Mouse (Mus musculus) urinary bladder, postnatal 25 days (tissue): Measurements from ENCODE around the gene Fbxw4.

ENCODE experiments used
- DNase-seq: peaks from one replicate; pipeline ENCODE4 v3.0.0; 2022; ENCODE audit warnings: low spot score

Fbxw4 gene

DNA sequence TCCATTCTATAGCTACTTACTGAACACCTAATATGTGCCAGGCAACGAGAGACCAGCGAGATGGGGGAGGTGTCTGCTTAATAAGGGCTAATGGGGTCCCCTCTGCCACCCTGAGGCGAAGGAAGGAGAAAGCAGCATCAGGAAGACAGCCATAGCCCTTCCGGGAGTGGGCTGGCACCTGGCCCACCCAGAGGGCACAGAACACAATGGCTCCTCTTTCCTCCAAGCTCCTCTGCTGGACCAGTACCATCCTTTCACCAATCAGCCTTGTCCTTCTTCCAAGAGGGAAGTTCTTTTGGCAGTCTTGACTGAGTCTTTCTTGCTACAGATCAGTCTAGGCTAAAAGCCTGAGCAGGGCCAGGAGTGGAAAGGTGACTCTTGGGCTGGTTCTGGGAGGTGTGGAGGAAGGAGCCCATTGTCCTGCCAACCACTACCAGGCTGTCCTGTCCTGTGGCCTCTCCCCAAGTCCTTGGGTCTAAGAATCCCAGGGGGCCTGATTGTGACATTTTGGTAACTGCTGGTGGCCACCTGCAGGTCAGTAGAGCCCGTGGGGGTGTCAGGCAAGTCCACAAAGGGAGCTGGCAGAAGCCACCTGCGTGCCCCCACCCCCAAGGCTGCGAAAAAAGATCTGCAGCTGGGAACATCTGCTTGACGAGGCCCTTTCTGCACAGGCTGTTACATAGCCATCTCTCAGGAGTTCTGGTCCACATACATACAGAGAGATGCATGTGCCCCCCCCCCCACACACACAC, 119.3 kb downstream of the Fbxw4 start:
- DNase-seq: no peak

DNA sequence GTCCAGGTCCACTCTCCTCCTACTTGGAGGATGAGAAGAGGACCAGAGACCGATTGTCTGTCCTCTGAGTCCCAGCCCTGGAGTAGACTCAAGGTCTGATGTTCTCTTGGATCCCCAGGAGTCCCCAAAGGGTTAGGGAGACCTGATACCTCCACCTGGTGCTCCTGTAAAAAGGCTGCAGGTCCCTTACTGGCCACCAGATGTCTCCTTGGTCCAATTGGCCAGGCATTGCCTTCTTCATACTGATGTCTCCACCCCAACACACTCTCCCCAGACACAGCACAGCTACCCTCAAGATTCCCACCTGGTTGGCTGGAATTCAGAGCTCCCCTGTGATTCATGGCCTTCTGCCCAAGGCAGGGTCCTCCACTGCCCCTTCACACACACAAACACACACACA, 122.6 kb downstream of the Fbxw4 start:
- peak; percentile 40 for DNase-seq

DNA sequence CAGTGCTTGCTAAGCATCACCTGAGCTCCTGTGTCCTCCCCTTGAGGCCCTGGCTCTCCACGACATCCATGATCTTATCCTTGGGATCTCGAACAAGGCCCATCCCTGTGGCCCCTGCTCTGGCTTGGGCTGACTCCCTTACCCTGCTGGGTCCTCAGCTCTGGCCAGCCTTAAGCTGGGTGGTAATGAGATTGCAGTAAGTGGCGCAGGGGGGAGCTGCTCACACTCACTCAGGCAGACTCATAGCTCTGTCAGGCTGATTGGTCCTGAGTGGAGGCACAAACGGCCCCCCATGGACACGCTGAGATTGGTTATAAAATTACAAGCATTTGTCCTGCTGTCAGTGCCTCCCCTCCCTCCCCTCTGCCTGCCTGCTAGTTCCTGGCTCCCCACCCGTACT, 124.2 kb downstream of the Fbxw4 start:
- DNase-seq: no peak

DNA sequence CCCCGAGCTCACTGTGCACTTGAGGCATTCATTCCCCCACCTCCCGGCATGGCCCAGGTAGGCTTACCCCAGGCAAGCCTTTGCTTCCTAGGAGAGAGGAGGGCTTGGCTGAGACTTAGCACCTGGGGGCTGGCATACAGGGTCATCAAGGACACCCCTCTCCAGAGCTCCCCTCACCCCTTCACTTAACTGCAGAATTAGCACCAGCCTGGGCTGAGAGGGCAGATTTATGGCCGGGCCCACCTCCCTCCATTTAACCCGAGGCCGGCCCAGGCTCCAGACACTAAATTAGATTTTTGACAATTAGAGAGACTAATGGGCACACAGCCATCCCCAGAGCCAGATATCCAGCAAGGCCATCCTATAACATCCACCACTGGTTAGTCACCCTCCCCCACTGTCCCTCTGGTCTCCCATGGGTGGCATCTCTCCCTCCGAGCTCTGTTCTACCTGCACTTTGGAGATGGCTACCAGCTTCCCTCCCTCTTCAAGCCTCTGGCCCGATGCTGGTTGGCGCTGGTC, 124.8 kb downstream of the Fbxw4 start:
- DNase-seq: no peak

DNA sequence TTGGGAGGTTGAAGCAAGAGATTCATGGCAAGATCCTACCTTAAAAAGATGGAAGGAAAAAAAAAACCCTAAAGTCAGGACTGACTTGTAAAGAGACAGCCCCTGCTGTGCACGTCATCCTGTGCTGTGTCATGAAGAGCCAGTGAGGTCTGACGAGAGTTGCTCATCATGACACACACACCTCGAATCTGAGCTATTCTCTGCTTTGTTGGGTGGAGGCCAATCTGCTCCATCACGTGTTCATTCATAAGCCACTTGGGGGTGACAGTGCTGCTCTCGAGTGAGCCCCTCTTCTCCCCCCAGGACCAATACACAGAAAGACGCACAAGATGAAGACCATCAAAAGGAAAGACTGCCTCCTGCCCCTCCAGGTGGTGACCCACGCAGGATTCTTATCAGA, 126.5 kb downstream of the Fbxw4 start:
- no peak for DNase-seq

DNA sequence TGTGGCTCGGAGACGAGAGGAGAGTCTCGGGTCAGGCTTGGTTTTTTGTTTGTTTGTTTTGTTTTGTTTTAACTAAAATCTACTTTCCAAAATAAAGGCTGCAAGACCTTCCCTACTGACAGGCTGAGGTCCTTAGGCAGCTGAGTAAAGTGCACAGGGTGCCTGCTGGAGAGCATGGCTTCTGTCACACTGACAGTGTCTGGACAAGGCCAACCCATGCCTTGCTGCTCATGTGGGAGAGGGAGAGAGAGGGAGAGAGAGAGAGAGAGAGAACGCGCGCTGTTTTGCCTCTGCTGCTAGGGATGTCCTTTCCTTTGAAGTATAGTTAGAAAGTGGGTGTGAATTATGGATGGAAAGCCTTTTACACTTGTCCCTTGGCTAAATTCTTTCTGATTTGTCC, 128.6 kb downstream of the Fbxw4 start:
- no peak for DNase-seq

DNA sequence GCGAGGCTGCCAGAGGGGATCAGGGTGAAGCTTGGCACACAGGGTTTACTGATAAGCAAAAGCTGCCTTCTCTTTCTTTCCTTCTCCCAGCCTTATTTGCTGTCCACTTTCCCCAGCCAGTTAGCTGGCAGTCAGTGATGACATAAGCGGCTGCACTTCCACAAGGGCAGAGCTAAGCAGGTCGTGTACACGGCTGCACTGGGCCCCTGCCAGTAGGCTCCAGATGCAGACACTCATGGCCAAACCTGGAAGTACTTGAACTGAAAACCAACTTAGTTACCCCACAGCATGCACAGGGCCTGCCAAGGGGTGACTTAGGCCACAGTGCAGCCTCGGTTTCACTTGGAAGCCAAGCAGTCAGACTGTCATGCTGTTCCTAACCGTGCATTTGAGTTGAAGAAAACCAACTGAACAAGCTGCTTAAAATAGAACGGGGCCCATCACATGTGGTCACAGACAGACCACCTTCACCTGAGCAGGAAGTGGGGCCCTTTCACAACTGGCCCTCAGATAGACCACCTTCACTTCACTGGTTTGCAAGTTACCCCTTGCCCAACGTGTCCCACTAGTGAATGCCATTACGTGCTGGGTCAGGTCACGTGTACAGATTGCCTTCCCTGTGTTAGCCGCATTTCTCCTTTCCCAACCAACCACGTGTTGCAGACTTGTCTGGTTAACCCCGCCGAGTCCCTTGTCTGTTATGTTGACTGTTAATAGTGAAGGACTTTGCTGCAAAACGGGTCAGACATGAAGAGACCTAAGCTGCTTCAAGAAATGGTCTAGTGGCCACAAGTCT, 129.7 kb downstream of the Fbxw4 start:
- no peak for DNase-seq

DNA sequence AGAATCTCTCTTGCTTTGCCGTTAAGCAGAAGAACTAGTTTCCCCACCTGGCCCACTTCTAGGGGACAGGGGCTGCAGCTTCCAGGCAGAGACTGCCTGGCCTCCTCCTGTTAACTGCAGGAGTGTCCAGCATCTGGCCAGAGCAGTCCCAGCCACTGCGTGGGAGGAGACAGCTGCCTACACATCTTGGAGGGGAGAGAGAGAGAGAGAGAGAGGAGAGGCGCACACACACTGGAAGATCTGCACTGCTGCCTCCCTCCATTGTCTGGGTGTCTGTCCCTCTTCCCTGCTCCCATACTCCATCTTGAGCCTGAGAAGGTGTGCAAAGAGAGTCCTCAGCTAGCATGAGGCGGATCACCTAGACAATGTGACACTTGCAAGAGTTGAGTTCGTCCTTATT, 130.8 kb downstream of the Fbxw4 start:
- no peak for DNase-seq
